Mouse (Mus musculus): ENCODE data around the gene Serpini2. TPM values are rescaled to one million over a fixed set of nuclear protein-coding genes. Genes with fewer than 3 reads are reported as not detected.
"Not testable (repeated sequence)": the region's sequence is repeated elsewhere in the genome, so short reads cannot be mapped to it uniquely, and the experiment has no call there.

Gene Serpini2
- not detected in 2 replicates for polyA plus RNA-seq (2015; fragmentation: Nextera tagmentation; extraction: Ambion mirVana)

DNA sequence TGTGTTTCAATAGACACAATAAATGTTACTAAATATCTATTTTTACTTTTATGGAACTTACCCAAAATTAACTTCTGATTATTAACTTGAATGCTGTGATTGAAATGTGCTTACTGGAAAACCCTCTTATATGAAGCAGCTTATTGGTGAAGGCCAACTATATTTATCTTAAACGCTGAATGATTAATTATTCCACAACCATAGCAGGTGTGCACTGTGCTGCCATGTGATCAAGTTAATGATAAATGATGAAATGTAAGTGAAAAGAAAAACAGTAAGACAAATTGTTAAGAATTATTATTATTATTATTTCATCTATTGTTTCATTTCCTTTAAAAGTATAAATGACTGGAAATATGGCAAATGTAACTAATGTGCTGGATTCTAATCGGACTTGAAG is at the start of gene Serpini2:
TSS of gene Serpini2 (minus strand) at position 101 of the 400 bp plus-strand sequence.
- Histone ChIP-seq H3K27me3 (replicated peaks; ENCODE audit: control insufficient read depth, insufficient read depth, low read length) (no peaks in the 10 kb centered on the region), H3K36me3 (ENCODE audit: control insufficient read depth, insufficient read depth, low read length) (no peaks in the 10 kb centered on the region), H3K9ac (ENCODE audit: low read depth, low read length) (no peak within 1 kb of the TSS), H3K4me2 (ENCODE audit: low read length) (no peak within 1 kb of the TSS), H3K4me1 (ENCODE audit: control insufficient read depth, insufficient read depth, low read depth, low read length) (no peaks in the 10 kb centered on the region), H3K9me3 (ENCODE audit: control insufficient read depth, low read length) (no peaks in the 10 kb centered on the region), H3K27ac (ENCODE audit: low read depth, low read length) (no peak within 1 kb of the TSS), H3K4me3 (ENCODE audit: low read length) (no peak within 1 kb of the TSS)
- WGBS, result 92% methylated on average over 2 of the region's 2 CpGs
- no peak for ATAC-seq

DNA sequence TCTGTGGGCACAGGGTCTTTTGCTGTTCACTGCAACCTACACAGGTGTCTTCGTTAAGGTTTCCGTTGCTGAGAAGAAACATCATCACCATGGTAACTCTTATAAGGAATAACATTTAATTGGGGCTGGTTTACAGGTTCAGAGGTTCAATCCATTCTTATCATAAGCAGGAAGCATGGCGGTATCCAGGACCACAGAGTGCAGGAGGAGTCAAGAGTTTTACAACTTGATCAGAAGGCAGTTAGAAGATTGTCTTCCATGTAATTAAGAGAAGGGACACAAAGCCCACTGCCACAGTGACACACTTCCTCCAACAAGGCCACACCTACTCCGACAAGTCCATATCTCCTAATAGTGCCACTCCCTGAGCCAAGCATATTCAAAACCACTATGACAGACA is 39.0 kb upstream of the Serpini2 start:
- no peak overlapping the region for H3K9ac ChIP-seq (ENCODE audit: low read depth, low read length)
- no peaks in the 10 kb centered on the region for H3K9me3 ChIP-seq (ENCODE audit: control insufficient read depth, low read length)
- 91% methylated on average over 4 of the region's 4 CpGs for WGBS
- no peaks in the 10 kb centered on the region for H3K36me3 ChIP-seq (ENCODE audit: control insufficient read depth, insufficient read depth, low read length)
- no peak overlapping the region for H3K27ac ChIP-seq (ENCODE audit: low read depth, low read length)
- H3K27me3 ChIP-seq (replicated peaks; ENCODE audit: control insufficient read depth, insufficient read depth, low read length), result no peaks in the 10 kb centered on the region
- no peaks in the 10 kb centered on the region for H3K4me1 ChIP-seq (ENCODE audit: control insufficient read depth, insufficient read depth, low read depth, low read length)
- no peak overlapping the region for H3K4me2 ChIP-seq (ENCODE audit: low read length)
- H3K4me3 ChIP-seq (ENCODE audit: low read length), result no peak overlapping the region
- no peak for ATAC-seq

DNA sequence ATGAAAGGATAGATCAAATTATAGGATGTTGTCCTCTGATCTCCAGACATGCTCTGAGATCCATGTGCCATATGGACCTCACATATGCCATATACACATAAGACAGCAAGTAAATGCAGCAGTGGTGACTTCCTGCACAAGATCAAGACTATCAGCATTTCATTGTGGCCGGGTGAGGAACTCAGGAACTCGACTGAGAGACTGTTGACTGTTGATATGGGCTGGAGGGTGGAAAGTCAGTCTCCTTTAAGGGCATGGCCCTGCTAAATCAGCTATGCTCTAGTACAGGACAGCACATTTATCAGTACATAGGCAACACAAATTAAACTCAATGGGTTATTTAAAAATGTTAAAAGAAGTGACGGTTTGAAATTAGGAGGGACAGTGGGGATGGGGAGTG is 38.4 kb upstream of the Serpini2 start:
- no peak for ATAC-seq
- H3K4me2 ChIP-seq (ENCODE audit: low read length), result no peak overlapping the region
- no peak overlapping the region for H3K4me3 ChIP-seq (ENCODE audit: low read length)
- H3K36me3 ChIP-seq (ENCODE audit: control insufficient read depth, insufficient read depth, low read length), result no peaks in the 10 kb centered on the region
- H3K9me3 ChIP-seq (ENCODE audit: control insufficient read depth, low read length), result no peaks in the 10 kb centered on the region
- no peaks in the 10 kb centered on the region for H3K4me1 ChIP-seq (ENCODE audit: control insufficient read depth, insufficient read depth, low read depth, low read length)
- no peaks in the 10 kb centered on the region for H3K27me3 ChIP-seq (replicated peaks; ENCODE audit: control insufficient read depth, insufficient read depth, low read length)
- 81% methylated on average over 3 of the region's 3 CpGs for WGBS
- no peak overlapping the region for H3K27ac ChIP-seq (ENCODE audit: low read depth, low read length)
- no peak overlapping the region for H3K9ac ChIP-seq (ENCODE audit: low read depth, low read length)

GRCm38 (mm10) chr3:75305584-75305983 is 35.7 kb upstream of the Serpini2 start:
- no peak overlapping the region for H3K4me2 ChIP-seq (ENCODE audit: low read length)
- no peak overlapping the region for H3K27ac ChIP-seq (ENCODE audit: low read depth, low read length)
- no peak overlapping the region for H3K4me3 ChIP-seq (ENCODE audit: low read length)
- H3K36me3 ChIP-seq (ENCODE audit: control insufficient read depth, insufficient read depth, low read length), result no peaks in the 10 kb centered on the region
- 92% methylated on average over 3 of the region's 3 CpGs for WGBS
- H3K4me1 ChIP-seq (ENCODE audit: control insufficient read depth, insufficient read depth, low read depth, low read length), result no peaks in the 10 kb centered on the region
- ATAC-seq, result no peak
- H3K9me3 ChIP-seq (ENCODE audit: control insufficient read depth, low read length), result no peaks in the 10 kb centered on the region
- H3K27me3 ChIP-seq (replicated peaks; ENCODE audit: control insufficient read depth, insufficient read depth, low read length), result no peaks in the 10 kb centered on the region
- no peak overlapping the region for H3K9ac ChIP-seq (ENCODE audit: low read depth, low read length)

GRCm38 (mm10) chr3:75304621-75305020 is 34.7 kb upstream of the Serpini2 start:
- Histone ChIP-seq H3K9me3 (ENCODE audit: control insufficient read depth, low read length) (no peaks in the 10 kb centered on the region), H3K4me3 (ENCODE audit: low read length) (no peak overlapping the region), H3K27me3 (replicated peaks; ENCODE audit: control insufficient read depth, insufficient read depth, low read length) (no peaks in the 10 kb centered on the region), H3K27ac (ENCODE audit: low read depth, low read length) (no peak overlapping the region), H3K4me1 (ENCODE audit: control insufficient read depth, insufficient read depth, low read depth, low read length) (no peaks in the 10 kb centered on the region), H3K9ac (ENCODE audit: low read depth, low read length) (no peak overlapping the region), H3K36me3 (ENCODE audit: control insufficient read depth, insufficient read depth, low read length) (no peaks in the 10 kb centered on the region), H3K4me2 (ENCODE audit: low read length) (no peak overlapping the region)
- 96% methylated on average over 5 of the region's 5 CpGs for WGBS
- no peak for ATAC-seq

- Histone ChIP-seq H3K4me1 (ENCODE audit: control insufficient read depth, insufficient read depth, low read depth, low read length) (peaks cover 4% of the 10 kb centered on the region; the same call in 1 of the 2 replicates), H3K4me3 (ENCODE audit: low read length) (no peak overlapping the region), H3K36me3 (ENCODE audit: control insufficient read depth, insufficient read depth, low read length) (no peaks in the 10 kb centered on the region), H3K9ac (ENCODE audit: low read depth, low read length) (no peak overlapping the region), H3K9me3 (ENCODE audit: control insufficient read depth, low read length) (no peaks in the 10 kb centered on the region), H3K27me3 (replicated peaks; ENCODE audit: control insufficient read depth, insufficient read depth, low read length) (no peaks in the 10 kb centered on the region), H3K4me2 (ENCODE audit: low read length) (no peak overlapping the region), H3K27ac (ENCODE audit: low read depth, low read length) (no peak overlapping the region)
- 94% methylated on average over 2 of the region's 2 CpGs for WGBS
- ATAC-seq, result no peak
Observed at GRCm38 (mm10) chr3:75301072-75301471, 31.2 kb upstream of the Serpini2 start.

DNA sequence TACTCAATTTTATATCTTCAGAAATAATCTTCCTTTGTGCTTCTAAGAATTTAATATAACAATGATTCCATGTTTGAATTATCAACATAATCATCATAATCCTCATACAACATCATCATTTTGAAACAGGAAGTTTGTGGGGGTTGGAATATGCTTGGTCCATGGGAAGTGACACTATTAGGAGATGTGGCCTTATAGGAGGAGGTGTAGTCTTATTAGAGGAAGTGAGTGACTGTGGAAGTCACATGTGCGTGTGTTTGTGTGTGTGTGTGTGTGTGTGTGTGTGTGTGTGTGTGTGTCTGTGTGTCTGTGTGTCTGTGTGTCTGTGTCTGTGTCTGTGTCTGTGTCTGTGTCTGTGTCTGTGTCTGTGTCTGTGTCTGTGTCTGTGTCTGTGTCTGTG is 29.6 kb upstream of the Serpini2 start:
- H3K9ac ChIP-seq (ENCODE audit: low read depth, low read length); H3K36me3 ChIP-seq (ENCODE audit: control insufficient read depth, insufficient read depth, low read length); H3K27ac ChIP-seq (ENCODE audit: low read depth, low read length); ATAC-seq; H3K27me3 ChIP-seq (replicated peaks; ENCODE audit: control insufficient read depth, insufficient read depth, low read length); H3K4me1 ChIP-seq (ENCODE audit: control insufficient read depth, insufficient read depth, low read depth, low read length); H3K9me3 ChIP-seq (ENCODE audit: control insufficient read depth, low read length); H3K4me2 ChIP-seq (ENCODE audit: low read length); H3K4me3 ChIP-seq (ENCODE audit: low read length): not testable (repeated sequence)
- 93% methylated on average over 1 of the region's 1 CpGs for WGBS

DNA sequence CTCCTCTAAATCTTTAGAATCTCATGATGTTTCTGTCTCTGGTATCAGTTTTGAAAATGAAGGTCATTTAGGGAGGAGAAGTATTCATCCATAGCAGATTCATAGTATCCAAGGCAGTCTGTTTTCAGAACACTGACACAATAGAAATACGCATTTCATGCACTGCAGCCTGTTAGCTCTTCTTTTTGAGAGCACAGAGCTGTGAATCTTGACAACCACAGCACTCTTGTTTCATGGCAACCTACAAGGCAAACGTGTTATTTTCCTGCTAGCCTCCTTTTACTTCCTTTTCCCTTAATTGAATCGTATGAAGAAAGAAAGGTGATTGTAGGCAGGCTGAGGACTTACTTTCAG is 27.9 kb upstream of the Serpini2 start:
- peak; percentile 80 for ATAC-seq
- Histone ChIP-seq H3K27me3 (replicated peaks; ENCODE audit: control insufficient read depth, insufficient read depth, low read length) (no peaks in the 10 kb centered on the region), H3K9ac (ENCODE audit: low read depth, low read length) (no peak overlapping the region), H3K9me3 (ENCODE audit: control insufficient read depth, low read length) (no peaks in the 10 kb centered on the region), H3K4me2 (ENCODE audit: low read length) (no peak overlapping the region), H3K36me3 (ENCODE audit: control insufficient read depth, insufficient read depth, low read length) (no peaks in the 10 kb centered on the region), H3K27ac (ENCODE audit: low read depth, low read length) (no peak overlapping the region; the same call in 1 of the 2 replicates), H3K4me3 (ENCODE audit: low read length) (no peak overlapping the region), H3K4me1 (ENCODE audit: control insufficient read depth, insufficient read depth, low read depth, low read length) (peaks cover 4% of the 10 kb centered on the region; the same call in 1 of the 2 replicates)
- WGBS, result 27% methylated on average over 3 of the region's 3 CpGs

DNA sequence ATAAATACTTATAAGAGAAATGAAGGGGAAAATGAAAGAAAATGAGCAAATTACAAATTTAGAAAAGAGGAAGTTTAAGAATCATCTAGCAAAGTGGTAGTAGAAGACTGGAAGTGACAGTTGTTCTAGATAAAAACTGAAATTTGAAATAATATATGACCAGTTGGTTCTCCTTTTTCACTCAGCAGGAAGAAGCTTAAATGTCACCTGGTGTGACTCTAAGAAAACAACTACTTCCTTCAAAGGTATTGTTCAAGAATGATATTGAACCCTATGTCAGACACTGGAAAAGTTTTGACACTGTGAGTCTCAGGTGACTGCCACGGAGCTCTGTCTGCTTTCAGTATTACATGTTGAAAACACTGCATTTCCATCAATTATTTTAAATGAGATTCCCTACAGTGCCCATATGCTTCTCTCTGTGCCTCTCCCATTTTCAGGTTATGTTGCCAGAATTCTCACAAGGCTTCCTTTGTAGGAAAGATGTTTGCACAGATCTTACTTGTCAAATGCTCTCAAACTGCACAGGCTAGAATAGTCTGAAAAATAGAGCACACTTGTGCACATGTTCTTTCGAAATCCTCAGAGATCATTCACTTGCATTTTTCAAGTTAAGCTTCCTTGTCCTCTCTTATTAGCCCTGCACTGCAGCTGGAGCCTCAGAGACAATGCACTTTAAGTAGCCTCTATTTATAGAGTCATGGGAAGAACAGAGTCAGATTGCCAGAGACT is 27.3 kb upstream of the Serpini2 start:
- no peaks in the 10 kb centered on the region for H3K27me3 ChIP-seq (replicated peaks; ENCODE audit: control insufficient read depth, insufficient read depth, low read length)
- H3K27ac ChIP-seq (ENCODE audit: low read depth, low read length), result no peak overlapping the region; the same call in 1 of the 2 replicates
- H3K9me3 ChIP-seq (ENCODE audit: control insufficient read depth, low read length), result no peaks in the 10 kb centered on the region
- H3K4me2 ChIP-seq (ENCODE audit: low read length), result no peak overlapping the region
- H3K9ac ChIP-seq (ENCODE audit: low read depth, low read length), result no peak overlapping the region
- 26% methylated on average over 2 of the region's 2 CpGs for WGBS
- peak; percentile 83 for ATAC-seq
- H3K4me1 ChIP-seq (ENCODE audit: control insufficient read depth, insufficient read depth, low read depth, low read length), result peaks cover 4% of the 10 kb centered on the region; the same call in 1 of the 2 replicates
- no peaks in the 10 kb centered on the region for H3K36me3 ChIP-seq (ENCODE audit: control insufficient read depth, insufficient read depth, low read length)
- H3K4me3 ChIP-seq (ENCODE audit: low read length), result no peak overlapping the region

Data from hindbrain, embryonic 16.5 days (tissue).